Mouse (Mus musculus) olfactory bulb, adult 2 months (tissue): ENCODE results near the gene Slc25a47. TPM values are rescaled to one million over a fixed set of nuclear protein-coding genes. Genes with fewer than 3 reads are reported as not detected.

Source experiments
- H3K27ac ChIP-seq: fragments of 200-500 bp; 2 replicates; pipeline ENCODE4 v1.5.1; 2012; ENCODE audit warnings: low read depth, low read length; ENCODE audit not compliant: insufficient read depth
- H3K4me1 ChIP-seq: fragments of 200-500 bp; 2 replicates; pipeline ENCODE4 v1.6.1; 2012; ENCODE audit warnings: low read length; ENCODE audit not compliant: control insufficient read depth, insufficient read depth
- H3K4me3 ChIP-seq: fragments of 200-500 bp; 2 replicates; pipeline ENCODE4 v1.5.1; 2012; ENCODE audit warnings: mild to moderate bottlenecking, low read depth, low read length, moderate library complexity; ENCODE audit not compliant: insufficient read depth
- CTCF ChIP-seq: fragments of 200-500 bp; IDR thresholded peaks from 2 replicates; pipeline ENCODE4 v1.5.1; 2012; ENCODE audit warnings: low read depth, mild to moderate bottlenecking, low read length, moderate library complexity; ENCODE audit not compliant: insufficient read depth
- POLR2A ChIP-seq: fragments of 200-500 bp; IDR thresholded peaks from 2 replicates; pipeline ENCODE4 v1.6.1; 2012; ENCODE audit warnings: mild to moderate bottlenecking, low read depth, low read length, moderate library complexity; ENCODE audit not compliant: insufficient read depth
- WGBS: fragments of 180-500 bp; shearing (Covaris S2); methylation state at CpG from one replicate; pipeline ENCODE4 v1.1.7; 2018; 5-methylcytosine and 5-hydroxymethylcytosine counted together
- polyA plus RNA-seq: library from polyadenylated mRNA; stranded (reverse); fragments of >200 nt; gene quantifications from 2 replicates; pipeline ENCODE4 v1.2.4, GENCODE M21; 2012; ENCODE audit warnings: low replicate concordance; ENCODE audit not compliant: missing spikeins, insufficient read depth, insufficient read length

The Slc25a47 gene
- polyA plus RNA-seq, 1 experiment = not detected

DNA sequence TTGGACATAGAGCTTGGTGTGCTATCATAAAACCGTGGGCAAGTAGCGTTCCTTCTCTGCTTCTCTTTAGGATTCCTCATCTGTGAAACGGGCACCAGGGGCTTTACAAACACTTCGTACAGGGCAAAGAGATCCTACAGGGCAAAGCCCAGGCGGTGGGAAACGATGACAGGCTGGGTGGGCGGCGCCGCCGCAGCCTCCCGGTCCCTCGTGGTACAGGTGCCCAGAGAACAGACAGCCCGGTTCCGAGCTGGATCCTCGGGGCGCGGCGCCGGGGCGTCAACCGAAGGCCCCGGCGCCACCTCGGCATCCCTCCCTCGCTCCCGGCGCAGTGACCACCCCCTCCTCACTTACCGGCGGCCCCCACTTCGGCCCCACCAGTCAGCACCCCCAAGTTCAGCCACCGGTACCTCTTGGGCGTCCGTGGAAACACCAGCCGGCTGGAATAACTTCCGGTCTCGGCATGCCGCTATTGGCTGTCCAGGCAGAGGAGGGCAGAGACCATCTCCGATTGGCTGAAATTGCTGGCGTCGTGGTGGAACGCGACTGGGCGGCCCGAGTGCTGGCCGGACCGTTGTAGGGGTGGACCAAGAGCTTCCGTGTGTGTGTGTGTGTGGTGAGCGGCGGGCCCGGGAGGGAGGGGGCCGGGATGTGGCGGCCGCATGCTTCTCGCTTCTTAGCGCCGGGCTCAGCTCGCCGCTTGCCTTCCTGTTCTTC, 58.0 kb downstream of the Slc25a47 start, which contains the start of gene Wars:
Gene Wars, minus strand, starts transcription at position 460 of the 717 bp plus-strand sequence.
- 0 out of 2 replicates have a peak within 1 kb of the TSS, but pooled peaks have one; percentile 19 for H3K27ac ChIP-seq
- no peak for TF ChIP-seq CTCF
- TF ChIP-seq POLR2A = peak; percentile 53; the same call in 1 of the 2 replicates
- H3K4me3 ChIP-seq = peak within 1 kb of the TSS; percentile 71
- under 1% methylated on average over 58 of the region's 58 CpGs for WGBS
- peaks cover 2% of the 10 kb centered on the region; the same call in 1 of the 2 replicates for H3K4me1 ChIP-seq

DNA sequence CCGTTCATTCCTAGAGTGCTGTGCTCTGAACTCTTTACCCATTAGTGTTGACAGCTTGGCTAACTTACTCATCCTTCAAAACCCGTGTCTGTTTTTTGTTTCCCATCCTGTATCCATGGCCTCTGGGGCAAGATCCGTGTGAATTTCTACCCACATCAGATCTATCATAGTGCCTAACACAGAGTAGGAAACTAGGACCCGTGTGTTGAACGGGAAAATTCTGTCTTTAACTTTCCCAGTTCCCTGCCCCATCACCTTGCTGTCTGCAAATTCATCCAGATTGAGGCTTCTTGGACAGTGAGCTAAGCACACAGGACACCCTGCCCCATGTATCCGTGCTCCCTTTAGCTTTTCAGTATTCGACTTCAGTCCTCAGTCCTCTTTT, 58.6 kb downstream of the Slc25a47 start:
- Histone ChIP-seq H3K27ac (0 out of 2 replicates have a peak overlapping the region, but pooled peaks have one; percentile 19), H3K4me1 (peaks cover 2% of the 10 kb centered on the region; the same call in 1 of the 2 replicates), H3K4me3 (peak overlapping the region; percentile 71)
- 2% methylated on average over 7 of the region's 7 CpGs for WGBS
- TF ChIP-seq POLR2A (no peak), CTCF (no peak)

DNA sequence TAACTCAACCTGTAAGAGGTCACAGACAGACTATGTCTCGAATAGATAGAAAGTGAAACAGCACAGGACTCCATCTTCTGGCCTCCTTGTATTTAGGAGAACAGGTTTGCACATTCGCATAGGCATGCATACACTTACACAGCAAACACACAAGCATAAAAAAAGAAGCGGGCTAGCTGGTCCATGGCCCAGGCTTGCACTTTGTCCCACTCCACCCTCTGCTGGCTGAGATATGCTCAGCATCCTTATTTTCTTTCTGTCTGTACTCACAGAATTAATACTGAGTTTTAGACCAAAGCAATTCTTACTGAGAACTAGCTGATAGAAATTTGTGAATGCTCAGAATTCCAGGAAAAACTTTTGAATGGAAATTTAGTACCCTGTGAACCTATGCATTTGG, 60.2 kb downstream of the Slc25a47 start:
- Histone ChIP-seq H3K4me1 (peaks cover 2% of the 10 kb centered on the region; the same call in 1 of the 2 replicates), H3K27ac (no peak overlapping the region), H3K4me3 (no peak overlapping the region)
- TF ChIP-seq POLR2A = no peak
- TF ChIP-seq CTCF = no peak
- WGBS = 60% methylated on average over 3 of the region's 3 CpGs

DNA sequence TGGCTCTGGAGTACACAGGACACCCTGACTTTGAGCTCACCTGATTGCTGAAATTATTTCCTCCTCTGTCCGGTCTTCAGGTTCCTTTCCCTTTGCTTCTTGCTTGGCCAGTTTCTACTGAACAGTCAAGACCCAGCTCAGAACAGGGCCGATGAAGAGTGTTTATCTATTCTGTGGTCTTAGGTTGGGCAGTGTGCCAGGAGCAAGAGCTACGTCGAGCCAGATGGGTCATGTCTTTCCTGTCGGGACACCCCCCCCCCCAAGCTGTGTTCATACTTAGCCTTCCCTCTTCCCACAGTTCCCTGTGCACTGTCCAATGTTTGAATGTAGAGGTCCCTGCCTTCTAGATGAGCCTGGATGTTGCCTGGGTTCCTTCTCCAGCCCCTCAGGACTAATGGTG, 65.5 kb downstream of the Slc25a47 start:
- no peak overlapping the region for H3K4me3 ChIP-seq
- H3K4me1 ChIP-seq = peaks cover 12% of the 10 kb centered on the region
- TF ChIP-seq CTCF = no peak
- TF ChIP-seq POLR2A = no peak
- H3K27ac ChIP-seq = no peak overlapping the region
- WGBS = 64% methylated on average over 5 of the region's 5 CpGs

DNA sequence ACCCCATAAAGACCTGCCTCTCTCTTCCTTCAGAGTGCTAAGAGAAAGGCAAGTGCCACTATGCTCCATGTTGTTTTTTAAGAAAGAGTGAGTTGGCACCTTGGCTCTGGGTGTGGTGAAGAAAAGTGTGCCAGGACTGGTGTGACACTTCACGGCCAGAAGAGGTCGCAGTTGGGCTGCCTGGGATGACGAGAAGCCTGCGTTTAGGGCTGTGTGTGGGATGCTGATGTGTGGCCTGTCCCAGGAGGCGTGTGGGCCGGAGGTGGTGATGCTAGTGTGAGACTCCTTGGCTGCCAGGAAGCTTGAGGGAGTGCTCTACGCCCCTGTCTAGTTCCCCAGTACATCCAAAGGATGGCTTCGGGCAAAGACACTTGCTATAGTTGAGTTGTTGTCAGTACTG, 67.1 kb downstream of the Slc25a47 start:
- Histone ChIP-seq H3K27ac (no peak overlapping the region), H3K4me1 (peaks cover 20% of the 10 kb centered on the region), H3K4me3 (no peak overlapping the region)
- WGBS = 9% methylated on average over 8 of the region's 8 CpGs
- TF ChIP-seq CTCF (peak; percentile 81), POLR2A (no peak)

DNA sequence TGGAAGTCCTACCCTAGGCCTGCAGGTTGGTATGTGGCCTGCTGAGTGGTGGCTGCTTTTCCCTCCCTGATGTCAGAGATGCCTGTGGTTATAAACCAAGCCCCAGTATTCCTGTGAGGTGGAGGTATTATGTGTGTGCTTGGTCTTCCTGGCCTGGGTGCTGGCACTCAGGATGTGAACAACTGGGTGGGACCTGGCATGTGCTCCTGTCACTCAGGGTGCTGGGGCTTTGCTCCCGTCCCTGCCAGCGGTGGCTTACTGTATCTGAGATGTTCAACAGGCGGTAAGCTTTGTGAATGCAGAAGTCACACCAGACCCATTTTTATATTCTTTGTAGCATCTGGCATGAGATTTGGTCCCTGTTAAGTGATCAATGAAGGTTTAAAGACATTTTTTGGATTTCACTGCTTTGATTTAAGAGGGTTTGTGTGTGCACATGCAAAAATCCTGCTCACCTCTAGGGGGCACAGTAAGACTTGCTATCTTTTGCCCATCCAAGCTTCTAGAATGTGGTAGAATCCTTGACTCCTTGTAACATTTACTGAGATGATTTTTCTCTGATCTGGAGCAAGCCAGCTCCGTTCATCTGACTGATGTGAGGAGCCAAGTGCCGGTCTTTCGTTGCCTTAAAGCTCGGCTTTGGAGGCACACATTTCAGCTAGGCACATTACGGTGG, 67.9 kb downstream of the Slc25a47 start:
- no peak overlapping the region for H3K4me3 ChIP-seq
- H3K4me1 ChIP-seq = peaks cover 20% of the 10 kb centered on the region
- TF ChIP-seq POLR2A = no peak
- 54% methylated on average over 8 of the region's 8 CpGs for WGBS
- H3K27ac ChIP-seq = no peak overlapping the region

DNA sequence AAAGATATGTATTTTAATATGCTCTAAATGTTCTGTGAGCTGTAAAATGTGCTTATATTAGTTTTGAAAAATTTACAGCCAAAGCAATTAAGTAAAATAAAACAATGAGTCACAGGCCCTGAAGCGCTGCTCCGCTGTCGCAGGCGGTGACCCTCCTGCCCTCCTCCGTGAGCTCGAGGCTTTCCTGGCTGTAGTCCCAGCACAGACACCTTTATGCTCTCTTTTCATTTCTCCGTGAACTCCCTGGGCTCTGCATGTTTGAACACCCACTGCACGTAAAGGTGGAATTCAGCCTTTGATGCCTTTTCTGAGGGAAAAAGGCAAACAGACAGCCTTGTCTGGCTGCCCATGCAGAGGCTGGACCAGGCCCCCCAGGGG, 68.4 kb downstream of the Slc25a47 start:
- TF ChIP-seq POLR2A (no peak), CTCF (no peak)
- 34% methylated on average over 8 of the region's 8 CpGs for WGBS
- no peak overlapping the region for H3K27ac ChIP-seq

DNA sequence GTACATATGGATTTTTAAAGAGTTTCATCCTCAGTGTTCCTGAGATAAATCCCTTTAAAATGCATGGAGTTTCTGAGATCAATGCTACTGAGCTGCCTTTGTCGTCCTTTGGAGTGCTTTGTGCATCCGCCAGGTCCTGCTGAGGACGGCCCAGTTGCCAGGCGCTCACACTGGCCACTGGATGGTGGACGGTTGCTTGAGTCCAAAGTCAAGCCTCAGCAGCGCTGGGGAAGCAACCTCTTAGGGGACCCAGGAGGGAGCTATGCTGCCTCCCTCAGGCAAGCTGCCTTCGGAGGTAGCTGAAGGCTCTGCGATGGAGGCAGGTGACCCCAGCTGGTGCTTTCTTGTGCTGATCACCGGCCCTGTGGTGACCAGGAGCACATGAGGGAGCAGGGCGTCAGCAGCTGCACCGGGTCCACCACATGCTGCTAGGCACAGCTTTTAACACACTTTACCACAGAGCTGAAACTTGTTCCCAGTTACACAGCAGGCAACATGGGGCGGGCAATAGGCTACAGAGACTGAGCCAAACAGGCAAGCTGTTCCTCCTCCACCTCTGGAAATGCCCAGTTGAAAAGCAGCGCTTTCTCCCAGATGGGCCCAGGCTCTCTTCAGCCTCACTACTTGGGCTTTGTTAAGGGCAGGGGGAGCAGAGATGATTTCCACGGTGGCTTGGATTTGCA, 69.9 kb downstream of the Slc25a47 start:
- WGBS = 82% methylated on average over 14 of the region's 14 CpGs
- H3K4me1 ChIP-seq = peaks cover 22% of the 10 kb centered on the region
- H3K27ac ChIP-seq = no peak overlapping the region

More for the DNA sequence above, 68.4 kb downstream of the Slc25a47 start:
- H3K4me3 ChIP-seq = no peak overlapping the region
- peaks cover 20% of the 10 kb centered on the region for H3K4me1 ChIP-seq

DNA sequence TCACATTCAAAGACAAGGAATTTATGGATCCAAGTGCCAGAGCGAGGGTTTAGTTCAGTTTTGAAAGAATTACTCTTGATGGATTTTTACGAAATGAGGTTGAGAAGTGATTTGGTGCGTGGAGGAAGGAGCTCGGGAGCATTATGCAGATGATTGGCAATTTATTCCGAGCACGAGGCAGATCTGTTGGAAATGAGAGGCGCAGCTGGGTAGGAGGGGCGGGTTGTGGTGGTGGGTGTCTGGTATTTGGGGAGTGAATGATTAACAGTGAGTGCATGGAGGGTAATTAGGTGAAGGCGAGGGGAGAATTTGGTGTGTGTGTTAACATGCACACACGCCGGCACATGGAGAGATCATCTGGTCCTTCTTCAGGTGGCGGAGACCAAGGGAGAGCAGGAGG, 70.6 kb downstream of the Slc25a47 start:
- no peak overlapping the region for H3K4me3 ChIP-seq
- H3K27ac ChIP-seq = no peak overlapping the region
- no peak for TF ChIP-seq CTCF
- no peak for TF ChIP-seq POLR2A
- H3K4me1 ChIP-seq = peaks cover 22% of the 10 kb centered on the region
- 66% methylated on average over 12 of the region's 12 CpGs for WGBS

More for the DNA sequence above, 69.9 kb downstream of the Slc25a47 start:
- no peak overlapping the region for H3K4me3 ChIP-seq
- TF ChIP-seq POLR2A (no peak), CTCF (no peak)

Other genes starting within 250 kb of the Slc25a47 start
- not detected in 2 replicates for gene Degs2, start 133.7 kb upstream of the Slc25a47 start, polyA plus RNA-seq
- gene Yy1, start 43.1 kb upstream of the Slc25a47 start, polyA plus RNA-seq = 177 TPM in 1 of 2 replicates, not detected in the other
- not detected in 2 replicates for gene Slc25a29, start 163 bp upstream of the Slc25a47 start, polyA plus RNA-seq
- gene Wdr25, start 57.6 kb downstream of the Slc25a47 start, polyA plus RNA-seq = not detected in 2 replicates
- 429 TPM in 1 of 2 replicates, not detected in the other for gene Wars, start 58.1 kb downstream of the Slc25a47 start, polyA plus RNA-seq
- not detected in 2 replicates for gene Begain, start 232.2 kb downstream of the Slc25a47 start, polyA plus RNA-seq